Mouse (Mus musculus): ENCODE measurements around the gene Pck1. TPM values are rescaled to one million over a fixed set of nuclear protein-coding genes. Genes with fewer than 3 reads are reported as not detected.
A peak's percentile ranks its signal among the peaks of the same experiment; 100 is the strongest.

Gene Pck1
- total and polyA plus RNA-seq, 3 experiments: 18.0 to 35.3 (median 20.5) TPM

GRCm38 (mm10) chr2:173186047-173186943 is 33.4 kb downstream of the Pck1 start:
- no peaks in the 10 kb centered on the region for H3K27me3 ChIP-seq (ENCODE audit: control insufficient read depth, insufficient read depth, low read length)
- WGBS: 21% methylated on average over 26 of the region's 26 CpGs
- H3K36me3 ChIP-seq (ENCODE audit: control insufficient read depth, insufficient read depth, low read length): no peaks in the 10 kb centered on the region
- intact Hi-C loops (cut with DNase I): loop anchor here (1.0 to 2.0 kb wide), 4 partner anchors 33 to 376 kb away; partner anchors contain the start of gene Zbp1
- peak; percentile 77 to 88 for DNase-seq
- no peak overlapping the region for H3K27ac ChIP-seq
- TF ChIP-seq CTCF (IDR thresholded peaks at IDR 0.05) (no peak; the same call in 1 of the 2 replicates), POLR2A (IDR thresholded peaks at IDR 0.05; ENCODE audit: insufficient read depth, low read depth, low read length) (no peak), EP300 (IDR thresholded peaks at IDR 0.05; ENCODE audit: insufficient read depth, low read depth, low read length) (peak; percentile 59)
- no peaks in the 10 kb centered on the region for H3K79me2 ChIP-seq (replicated peaks; ENCODE audit: control insufficient read depth, insufficient read depth, low read length)
- no peak overlapping the region for H3K4me3 ChIP-seq
- H3K9ac ChIP-seq (ENCODE audit: low read depth, low read length): no peak overlapping the region
- no peaks in the 10 kb centered on the region for H3K4me1 ChIP-seq (ENCODE audit: control insufficient read depth, insufficient read depth, low read length)

GRCm38 (mm10) chr2:173187182-173187855 is 34.5 kb downstream of the Pck1 start:
- intact Hi-C loops (cut with DNase I): loop anchor here (2.0 kb wide), 2 partner anchors 31 to 265 kb away; partner anchors contain the start of gene Zbp1
- H3K27me3 ChIP-seq (ENCODE audit: control insufficient read depth, insufficient read depth, low read length): no peaks in the 10 kb centered on the region
- H3K27ac ChIP-seq: no peak overlapping the region
- H3K4me1 ChIP-seq (ENCODE audit: control insufficient read depth, insufficient read depth, low read length): no peaks in the 10 kb centered on the region
- no peak overlapping the region for H3K9ac ChIP-seq (ENCODE audit: low read depth, low read length)
- no peak for TF ChIP-seq EP300 (IDR thresholded peaks at IDR 0.05; ENCODE audit: insufficient read depth, low read depth, low read length)
- TF ChIP-seq POLR2A (IDR thresholded peaks at IDR 0.05; ENCODE audit: insufficient read depth, low read depth, low read length): no peak
- no peak for TF ChIP-seq CTCF (IDR thresholded peaks at IDR 0.05)
- DNase-seq: peak in 1 of 2 experiments; percentile 10
- WGBS: 40% methylated on average over 8 of the region's 8 CpGs
- no peaks in the 10 kb centered on the region for H3K36me3 ChIP-seq (ENCODE audit: control insufficient read depth, insufficient read depth, low read length)
- no peak overlapping the region for H3K4me3 ChIP-seq
- no peaks in the 10 kb centered on the region for H3K79me2 ChIP-seq (replicated peaks; ENCODE audit: control insufficient read depth, insufficient read depth, low read length)

GRCm38 (mm10) chr2:173194796-173195195 is 41.9 kb downstream of the Pck1 start:
- intact Hi-C loops (cut with DNase I): no loop called here
- 82% methylated on average over 4 of the region's 4 CpGs for WGBS
- Histone ChIP-seq H3K36me3 (ENCODE audit: control insufficient read depth, insufficient read depth, low read length) (no peaks in the 10 kb centered on the region), H3K4me3 (no peak overlapping the region), H3K27me3 (ENCODE audit: control insufficient read depth, insufficient read depth, low read length) (no peaks in the 10 kb centered on the region), H3K4me1 (ENCODE audit: control insufficient read depth, insufficient read depth, low read length) (no peaks in the 10 kb centered on the region), H3K79me2 (replicated peaks; ENCODE audit: control insufficient read depth, insufficient read depth, low read length) (no peaks in the 10 kb centered on the region), H3K27ac (no peak overlapping the region), H3K9ac (ENCODE audit: low read depth, low read length) (no peak overlapping the region)
- no peak for TF ChIP-seq POLR2A (IDR thresholded peaks at IDR 0.05; ENCODE audit: insufficient read depth, low read depth, low read length)
- TF ChIP-seq CTCF (IDR thresholded peaks at IDR 0.05): no peak
- TF ChIP-seq EP300 (IDR thresholded peaks at IDR 0.05; ENCODE audit: insufficient read depth, low read depth, low read length): no peak
- no peak for DNase-seq

- DNase-seq: no peak
- Histone ChIP-seq H3K27ac (no peak overlapping the region), H3K36me3 (ENCODE audit: control insufficient read depth, insufficient read depth, low read length) (no peaks in the 10 kb centered on the region), H3K4me3 (no peak overlapping the region), H3K27me3 (ENCODE audit: control insufficient read depth, insufficient read depth, low read length) (no peaks in the 10 kb centered on the region), H3K79me2 (replicated peaks; ENCODE audit: control insufficient read depth, insufficient read depth, low read length) (no peaks in the 10 kb centered on the region), H3K4me1 (ENCODE audit: control insufficient read depth, insufficient read depth, low read length) (no peaks in the 10 kb centered on the region), H3K9ac (ENCODE audit: low read depth, low read length) (no peak overlapping the region)
- intact Hi-C loops (cut with DNase I): no loop called here
- 90% methylated on average over 19 of the region's 19 CpGs for WGBS
- TF ChIP-seq CTCF (IDR thresholded peaks at IDR 0.05) (no peak), POLR2A (IDR thresholded peaks at IDR 0.05; ENCODE audit: insufficient read depth, low read depth, low read length) (no peak), EP300 (IDR thresholded peaks at IDR 0.05; ENCODE audit: insufficient read depth, low read depth, low read length) (no peak)
Observed at GRCm38 (mm10) chr2:173202924-173203689, 50.3 kb downstream of the Pck1 start.

GRCm38 (mm10) chr2:173203726-173204125 is 50.9 kb downstream of the Pck1 start:
- Histone ChIP-seq H3K4me1 (ENCODE audit: control insufficient read depth, insufficient read depth, low read length) (no peaks in the 10 kb centered on the region), H3K79me2 (replicated peaks; ENCODE audit: control insufficient read depth, insufficient read depth, low read length) (no peaks in the 10 kb centered on the region), H3K9ac (ENCODE audit: low read depth, low read length) (no peak overlapping the region), H3K27ac (no peak overlapping the region), H3K4me3 (no peak overlapping the region), H3K27me3 (ENCODE audit: control insufficient read depth, insufficient read depth, low read length) (no peaks in the 10 kb centered on the region), H3K36me3 (ENCODE audit: control insufficient read depth, insufficient read depth, low read length) (no peaks in the 10 kb centered on the region)
- intact Hi-C loops (cut with DNase I): no loop called here
- 78% methylated on average over 3 of the region's 3 CpGs for WGBS
- DNase-seq: peak in 1 of 2 experiments; percentile 10
- no peak for TF ChIP-seq CTCF (IDR thresholded peaks at IDR 0.05)
- TF ChIP-seq EP300 (IDR thresholded peaks at IDR 0.05; ENCODE audit: insufficient read depth, low read depth, low read length): no peak
- no peak for TF ChIP-seq POLR2A (IDR thresholded peaks at IDR 0.05; ENCODE audit: insufficient read depth, low read depth, low read length)

Data from heart, adult 2 months (tissue).